Mouse (Mus musculus): ENCODE measurements around the gene Dab1.

DNA sequence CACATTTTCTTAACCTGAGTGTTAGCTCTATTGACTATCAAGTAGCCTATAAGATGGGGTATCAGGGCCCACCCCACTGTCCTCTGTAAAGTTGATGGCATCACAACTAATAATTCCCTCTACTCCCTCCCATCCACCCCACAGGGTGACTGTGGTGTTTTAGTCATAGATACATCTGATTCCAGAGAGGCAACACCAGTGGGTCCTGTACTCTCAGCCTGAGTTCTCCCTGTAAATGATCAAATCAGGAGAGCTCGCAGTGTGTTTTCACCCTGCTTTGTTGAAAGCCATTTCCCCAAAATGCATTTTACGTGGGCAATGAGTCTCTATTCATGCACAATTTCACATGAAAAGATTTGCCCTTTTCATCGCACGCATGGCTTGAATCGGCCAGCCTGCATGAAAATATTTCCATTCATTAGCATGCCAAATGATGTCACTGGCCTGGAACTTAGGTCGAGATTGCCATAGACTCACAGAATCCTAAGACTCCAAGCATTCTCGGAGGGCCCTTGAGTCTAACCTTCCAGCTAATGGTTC is 454.8 kb downstream of the Dab1 start:
- TF ChIP-seq POLR2A (IDR thresholded peaks at IDR 0.05; ENCODE audit: control insufficient read depth, low read depth, low read length) (no peak), CTCF (IDR thresholded peaks at IDR 0.05; ENCODE audit: control insufficient read depth, insufficient read depth, insufficient replicate concordance, low read depth, low read length) (no peak)
